Mouse (Mus musculus) thymus, adult 2 months (tissue): ENCODE results near the gene Rufy2.

ENCODE experiments used
- CTCF ChIP-seq: fragments of 200-500 bp; IDR thresholded peaks from 2 replicates; pipeline ENCODE4 v1.5.1; 2012; ENCODE audit warnings: mild to moderate bottlenecking, control low read depth, low read length, moderate library complexity, borderline replicate concordance; ENCODE audit not compliant: control insufficient read depth, poor library complexity, insufficient read depth; ENCODE audit errors: extremely low read depth
- POLR2A ChIP-seq: fragments of 200-500 bp; IDR thresholded peaks from 2 replicates; pipeline ENCODE4 v1.6.1; 2012; ENCODE audit warnings: mild to moderate bottlenecking, low read length, control low read depth, moderate library complexity; ENCODE audit not compliant: control insufficient read depth, poor library complexity, insufficient read depth; ENCODE audit errors: extremely low read depth

GRCm38 (mm10) chr10:63027376-63028161 lies 47.5 kb downstream of the Rufy2 start:
- TF ChIP-seq CTCF (no peak), POLR2A (no peak)
